Mouse (Mus musculus): Measurements from ENCODE around the gene Abca8b.

- no peak for TF ChIP-seq GATA1 (IDR thresholded peaks at IDR 0.05; ENCODE audit: borderline replicate concordance, low read length)
- TF ChIP-seq FLI1 (IDR thresholded peaks at IDR 0.05; ENCODE audit: low read length) = no peak
Measured at GRCm38 (mm10) chr11:109981872-109982271, 13.8 kb downstream of the Abca8b start.

Data from megakaryocyte, embryonic 14.5 days (primary cell).